Mouse (Mus musculus) brain, embryonic 14.5 days (tissue): ENCODE results near the gene Emsy.

ENCODE experiments used
- CTCF ChIP-seq: fragments of 200-500 bp; IDR thresholded peaks from 2 replicates; pipeline ENCODE4 v1.5.1; 2012; ENCODE audit warnings: inconsistent platforms, mild to moderate bottlenecking, moderate library complexity, borderline replicate concordance; ENCODE audit not compliant: insufficient read depth, insufficient read length; ENCODE audit errors: extremely low read depth
- POLR2A ChIP-seq: fragments of 200-500 bp; IDR thresholded peaks from 2 replicates; pipeline ENCODE4 v1.6.1; 2012; ENCODE audit warnings: mild to moderate bottlenecking, inconsistent platforms, borderline replicate concordance; ENCODE audit not compliant: poor library complexity, insufficient read depth, insufficient read length, severe bottlenecking; ENCODE audit errors: extremely low read depth

DNA sequence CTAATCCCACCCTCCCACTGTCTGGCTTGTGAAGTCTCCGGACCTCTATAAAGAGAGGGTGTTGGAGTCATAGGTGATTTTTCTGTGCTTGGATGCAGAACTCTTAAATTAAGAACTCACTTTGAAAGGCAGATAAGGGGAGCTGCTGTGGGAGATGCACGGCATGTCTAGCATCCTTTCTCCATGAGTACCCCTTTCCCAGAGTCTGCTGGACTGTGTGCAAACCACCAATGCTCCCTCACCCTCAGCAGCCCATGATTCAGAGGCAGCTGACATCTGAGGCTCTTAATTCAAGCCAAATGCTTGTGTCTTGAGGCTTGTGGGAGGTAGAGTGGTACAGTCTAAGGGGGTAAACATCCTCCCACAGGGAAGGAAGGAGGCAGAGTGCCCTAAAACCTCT is 115.7 kb downstream of the Emsy start:
- TF ChIP-seq POLR2A: no peak
- TF ChIP-seq CTCF: no peak
